35 mouse cellular contexts compared by ENCODE assay signal in genomic region chr6:50391951-50392350, GRCm38 (mm10).
"Had no signal": no experiment of that assay in that cellular context is flagged by ENCODE, and none has a peak within 500 bp of the region (broad histone marks: within the 10 kb centered on the region; RNA-seq: fewer than 3 reads in every experiment).

No protein-coding gene starts in this region.

- DNase-seq: heart, postnatal 10 days; heart, postnatal 14 days; heart, postnatal 36 days; heart, postnatal 4 days; kidney, adult 11 months; kidney, adult 18-20 months; kidney, adult 8-10 months; kidney, adult 9 months; kidney, postnatal 10 days; kidney, postnatal 14 days; kidney, postnatal 25 days; kidney, postnatal 36 days; kidney, postnatal 4 days; layer of hippocampus, adult 9-11 months; layer of hippocampus, postnatal 36 days had no signal

- H3K36me3 ChIP-seq: heart, embryonic 10.5 days; heart, embryonic 12.5 days; heart, embryonic 13.5 days; heart, embryonic 15.5 days; hindbrain, embryonic 10.5 days; hindbrain, embryonic 12.5 days; hindbrain, embryonic 13.5 days; hindbrain, embryonic 15.5 days; intestine, embryonic 15.5 days; kidney, embryonic 15.5 days had no signal

- H3K4me1 ChIP-seq: hindbrain, embryonic 12.5 days; hindbrain, embryonic 13.5 days; hindbrain, embryonic 15.5 days had no signal

- H3K4me2 ChIP-seq: heart, embryonic 11.5 days; heart, embryonic 12.5 days; heart, embryonic 13.5 days; heart, embryonic 15.5 days; hindbrain, embryonic 12.5 days; hindbrain, embryonic 13.5 days; hindbrain, embryonic 14.5 days; hindbrain, embryonic 15.5 days; intestine, embryonic 15.5 days; kidney, embryonic 15.5 days had no signal

- H3K9me3 ChIP-seq: heart, embryonic 10.5 days; heart, embryonic 12.5 days; heart, embryonic 13.5 days; heart, embryonic 15.5 days; hindbrain, embryonic 10.5 days; hindbrain, embryonic 13.5 days; hindbrain, embryonic 15.5 days; intestine, embryonic 15.5 days; kidney, embryonic 15.5 days had no signal

- H3K4me3 ChIP-seq: heart, embryonic 10.5 days; heart, embryonic 12.5 days; heart, embryonic 13.5 days; heart, embryonic 15.5 days; hindbrain, embryonic 10.5 days; hindbrain, embryonic 12.5 days; hindbrain, embryonic 13.5 days; hindbrain, embryonic 15.5 days; intestine, embryonic 15.5 days; kidney, embryonic 15.5 days; layer of hippocampus, adult 2 months; left cerebral cortex, adult 2 months had no signal

- H3K27ac ChIP-seq: heart, embryonic 10.5 days; heart, embryonic 13.5 days; heart, embryonic 15.5 days; hindbrain, embryonic 10.5 days; hindbrain, embryonic 12.5 days; hindbrain, embryonic 13.5 days; hindbrain, embryonic 14.5 days; hindbrain, embryonic 15.5 days; hindbrain, postnatal 0 days; intestine, embryonic 15.5 days; kidney, embryonic 15.5 days; kidney, postnatal 0 days; layer of hippocampus, adult 2 months; left cerebral cortex, adult 2 months had no signal

- H3K9ac ChIP-seq: heart, embryonic 12.5 days; heart, embryonic 13.5 days; heart, embryonic 15.5 days; hindbrain, embryonic 12.5 days; hindbrain, embryonic 13.5 days; hindbrain, embryonic 14.5 days; hindbrain, embryonic 15.5 days; intestine, embryonic 15.5 days; kidney, embryonic 15.5 days had no signal

- H3K27me3 ChIP-seq: heart, embryonic 12.5 days; heart, embryonic 13.5 days; heart, embryonic 15.5 days; hindbrain, embryonic 12.5 days; hindbrain, embryonic 13.5 days; hindbrain, embryonic 15.5 days; intestine, embryonic 15.5 days; kidney, embryonic 15.5 days had no signal

- ATAC-seq: hindbrain, embryonic 16.5 days; hindbrain, postnatal 0 days; inflammation-experienced regulatory T-cells, adult 6 months; intestine, embryonic 15.5 days; intestine, embryonic 16.5 days; intestine, postnatal 0 days had no signal
